Mouse (Mus musculus) heart, embryonic 11.5 days (tissue): ENCODE data around the gene Nit1. TPM values are rescaled to one million over a fixed set of nuclear protein-coding genes. Genes with fewer than 3 reads are reported as not detected.

Experiments used
- ATAC-seq: fragments of 200-750 bp; cut with Nextera tagmentation; replicated peaks from 2 replicates; pipeline ENCODE4 v1.8.0; 2017; ENCODE audit warnings: moderate library complexity; ENCODE audit not compliant: insufficient number of reproducible peaks, low FRiP score, low TSS enrichment
- H3K27ac ChIP-seq: fragments of 300-500 bp; sonication (generic); 2 replicates; pipeline ENCODE4 v1.5.1; 2014; ENCODE audit warnings: mild to moderate bottlenecking, low read depth, low read length
- H3K27me3 ChIP-seq: fragments of 300-500 bp; sonication (generic); 2 replicates; pipeline ENCODE4 v1.6.1; 2014; ENCODE audit warnings: mild to moderate bottlenecking, low read length, mixed read lengths; ENCODE audit not compliant: control insufficient read depth, insufficient read depth
- H3K36me3 ChIP-seq: fragments of 300-500 bp; sonication (generic); 2 replicates; pipeline ENCODE4 v1.6.1; 2014; ENCODE audit warnings: mild to moderate bottlenecking, low read length, moderate library complexity, mixed read lengths; ENCODE audit not compliant: control insufficient read depth, insufficient read depth
- H3K4me1 ChIP-seq: fragments of 300-500 bp; sonication (generic); 2 replicates; pipeline ENCODE4 v1.6.1; 2014; ENCODE audit warnings: low read length; ENCODE audit not compliant: control insufficient read depth, insufficient read depth
- H3K4me2 ChIP-seq: fragments of 300-500 bp; sonication (generic); 2 replicates; pipeline ENCODE4 v1.6.1; 2014; ENCODE audit warnings: mild to moderate bottlenecking, moderate library complexity
- H3K4me3 ChIP-seq: fragments of 300-500 bp; sonication (generic); 2 replicates; pipeline ENCODE4 v1.5.1; 2014; ENCODE audit warnings: low read depth, low read length
- H3K9ac ChIP-seq: fragments of 300-500 bp; sonication (generic); 2 replicates; pipeline ENCODE4 v1.6.1; 2014; ENCODE audit warnings: mild to moderate bottlenecking, low read depth, low read length, moderate library complexity
- H3K9me3 ChIP-seq: fragments of 300-500 bp; sonication (generic); replicated peaks from 2 replicates; pipeline ENCODE4 v1.6.1; 2016; ENCODE audit warnings: low read length; ENCODE audit not compliant: control insufficient read depth
- WGBS: fragments of 180-500 bp; shearing (Covaris S2); extraction: QIAGEN DNeasy Blood & Tissue Kit; methylation state at CpG from one replicate; pipeline ENCODE4 v1.1.7; 2014; ENCODE audit not compliant: insufficient replicate concordance; 5-methylcytosine and 5-hydroxymethylcytosine counted together
- polyA plus RNA-seq: library from polyadenylated mRNA; unstranded; fragments of >200 nt; fragmentation: Nextera tagmentation; extraction: Ambion mirVana; gene quantifications from 2 replicates; pipeline ENCODE4 v1.2.1, GENCODE M21; 2014

The Nit1 gene
- 24.8 and 30.9 TPM in 2 replicates for polyA plus RNA-seq

DNA sequence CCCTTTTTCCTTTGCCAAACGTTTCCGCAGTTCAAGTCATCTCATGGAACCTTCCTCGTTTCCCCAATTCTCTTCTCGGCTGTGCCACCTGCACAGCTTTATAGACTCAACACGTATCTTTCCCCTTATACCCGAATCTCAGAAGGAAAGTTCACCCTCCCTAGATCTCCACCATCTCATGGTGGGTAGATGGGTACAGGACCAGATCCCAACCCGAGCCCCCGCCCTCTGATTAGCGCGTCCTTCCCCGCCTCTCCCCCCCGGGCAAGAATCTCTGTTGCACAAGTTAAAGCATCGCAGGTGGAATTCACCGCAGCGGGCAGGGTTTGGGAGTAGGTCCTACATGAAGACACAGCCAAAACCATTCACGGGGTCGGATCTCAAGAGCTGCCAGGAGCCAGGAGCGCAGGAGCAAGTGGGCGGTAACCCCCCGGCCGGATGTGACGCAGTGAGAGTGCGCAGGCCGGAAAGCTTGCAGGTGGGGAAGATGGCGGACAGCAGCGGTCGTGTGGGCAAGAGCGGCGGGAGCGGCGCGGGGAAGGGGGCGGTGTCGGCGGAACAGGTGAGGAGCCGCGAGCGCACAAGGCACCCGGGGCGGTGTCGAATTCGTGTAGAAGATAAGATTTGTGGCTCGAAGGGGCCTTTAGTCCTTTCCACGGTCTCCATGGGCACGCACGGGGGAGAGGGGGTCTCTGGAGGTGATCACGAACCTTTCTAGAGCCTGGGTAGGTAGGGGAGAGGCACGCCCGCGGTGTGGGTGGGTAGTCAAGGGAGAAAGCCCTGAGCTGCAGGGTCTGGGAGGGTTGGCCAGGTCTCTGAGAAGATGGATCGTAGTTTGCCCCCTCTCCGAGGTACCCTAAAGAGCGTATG is at the start of gene Nit1, which contains the start of gene Pfdn2:
Nit1 (minus strand) TSS at position 422 of the 870 bp plus-strand sequence.
Pfdn2 (plus strand) TSS at position 446 of the 870 bp plus-strand sequence.
- no peaks in the 10 kb centered on the region for H3K4me1 ChIP-seq
- peak within 1 kb of the TSS; percentile 72 for H3K27ac ChIP-seq
- no peaks in the 10 kb centered on the region for H3K27me3 ChIP-seq
- peaks cover 11% of the 10 kb centered on the region; the same call in 1 of the 2 replicates for H3K36me3 ChIP-seq
- H3K4me2 ChIP-seq = peak within 1 kb of the TSS; percentile 93
- ATAC-seq = peak; percentile 85
- WGBS = under 1% methylated on average over 53 of the region's 53 CpGs
- peak within 1 kb of the TSS; percentile 96 for H3K4me3 ChIP-seq
- peak within 1 kb of the TSS; percentile 92 for H3K9ac ChIP-seq
- peaks cover 2% of the 10 kb centered on the region; the same call in 1 of the 2 replicates for H3K9me3 ChIP-seq

DNA sequence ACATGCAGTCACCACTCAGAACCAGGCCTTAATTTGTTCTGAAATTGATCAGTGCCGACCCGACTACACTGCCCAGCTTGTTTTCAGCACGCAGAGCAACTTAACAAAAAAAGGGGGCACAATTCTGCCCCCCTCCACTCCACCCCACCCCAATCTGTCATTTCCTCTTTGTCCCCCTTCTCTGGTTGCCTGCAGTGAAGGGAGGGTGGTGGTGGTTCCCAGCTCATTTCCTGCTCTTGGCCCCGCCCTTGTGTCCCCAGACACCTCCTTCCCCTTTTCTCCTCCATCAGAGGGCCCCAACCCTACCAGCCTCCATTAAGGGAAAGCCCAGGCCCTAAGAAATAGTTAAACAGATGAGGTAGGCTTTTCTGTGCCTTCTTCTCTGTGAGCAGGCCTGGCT is 44.7 kb upstream of the Nit1 start:
- Histone ChIP-seq H3K27ac (no peak overlapping the region), H3K4me3 (no peak overlapping the region), H3K4me1 (peaks cover 2% of the 10 kb centered on the region; the same call in 1 of the 2 replicates), H3K27me3 (no peaks in the 10 kb centered on the region), H3K9me3 (no peaks in the 10 kb centered on the region), H3K36me3 (no peaks in the 10 kb centered on the region), H3K9ac (no peak overlapping the region), H3K4me2 (no peak overlapping the region)
- WGBS = 72% methylated on average over 4 of the region's 4 CpGs
- ATAC-seq = no peak

DNA sequence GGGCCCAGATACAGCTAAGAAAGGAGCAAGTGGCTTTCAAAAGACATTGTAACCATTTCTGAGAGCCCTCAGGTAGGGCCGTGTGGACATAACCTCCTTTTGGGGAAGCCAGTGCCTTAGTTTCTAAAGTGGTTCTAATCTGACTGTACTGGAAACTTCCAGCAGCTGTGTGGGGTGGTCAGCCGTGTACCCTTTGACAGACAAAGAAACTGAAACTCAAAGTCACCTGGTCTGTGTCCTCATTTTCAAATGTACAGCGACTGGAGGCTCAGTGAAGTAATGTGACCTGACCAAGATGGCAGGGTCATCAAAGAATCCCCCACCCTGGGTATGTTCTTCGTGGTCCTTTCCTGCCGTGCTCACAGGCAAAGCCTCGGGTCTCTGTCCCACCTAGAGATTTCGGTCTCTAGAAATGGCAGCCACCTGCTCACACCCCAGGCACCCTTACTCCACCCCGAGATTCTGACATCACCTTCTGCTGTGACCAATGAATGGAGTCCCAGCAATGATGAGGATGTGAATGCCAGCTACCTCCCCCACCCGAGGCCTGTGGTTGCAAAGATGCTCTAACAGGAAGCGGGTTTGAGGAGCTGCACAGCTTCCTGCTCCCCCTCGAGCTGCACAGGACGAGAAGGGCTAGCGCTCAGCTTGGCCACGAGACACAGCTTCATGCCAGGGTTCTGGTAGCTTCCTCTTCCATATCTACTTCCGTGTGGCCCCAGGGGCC is 43.1 kb upstream of the Nit1 start, which contains the start of gene Arhgap30:
Arhgap30 (plus strand) TSS at position 579 of the 727 bp plus-strand sequence.
- no peak within 1 kb of the TSS for H3K9ac ChIP-seq
- H3K4me3 ChIP-seq = no peak within 1 kb of the TSS
- no peaks in the 10 kb centered on the region for H3K9me3 ChIP-seq
- no peak for ATAC-seq
- H3K4me2 ChIP-seq = no peak within 1 kb of the TSS; the same call in 1 of the 2 replicates
- H3K36me3 ChIP-seq = no peaks in the 10 kb centered on the region
- H3K27me3 ChIP-seq = no peaks in the 10 kb centered on the region
- WGBS = 71% methylated on average over 15 of the region's 15 CpGs
- H3K4me1 ChIP-seq = peaks cover 2% of the 10 kb centered on the region; the same call in 1 of the 2 replicates
- no peak within 1 kb of the TSS for H3K27ac ChIP-seq

DNA sequence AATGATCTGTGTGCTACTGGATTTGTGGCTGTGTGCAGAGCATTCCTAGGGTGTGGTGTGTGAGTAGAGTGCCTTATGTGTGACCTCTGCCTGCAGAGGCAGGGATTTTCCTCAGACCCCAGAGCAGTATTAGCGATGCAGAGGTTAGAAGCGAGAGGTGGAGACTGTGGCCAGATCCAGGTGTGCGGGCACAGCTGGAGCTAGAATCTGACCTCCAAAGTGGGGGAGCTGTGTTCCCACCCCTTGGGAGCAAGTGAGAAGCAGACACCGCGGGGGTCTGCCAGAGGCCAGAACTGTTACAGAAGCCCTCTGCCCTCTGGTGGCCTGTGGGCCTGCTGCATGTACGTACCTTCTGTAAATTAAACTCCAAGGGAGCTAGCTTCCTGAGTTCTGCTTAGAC is 41.7 kb upstream of the Nit1 start:
- Histone ChIP-seq H3K27ac (no peak overlapping the region), H3K27me3 (no peaks in the 10 kb centered on the region), H3K9ac (peak overlapping the region; percentile 58; the same call in 1 of the 2 replicates), H3K36me3 (no peaks in the 10 kb centered on the region), H3K4me2 (peak overlapping the region; percentile 53), H3K4me3 (no peak overlapping the region), H3K9me3 (no peaks in the 10 kb centered on the region), H3K4me1 (peaks cover 2% of the 10 kb centered on the region; the same call in 1 of the 2 replicates)
- no peak; the same call in 1 of the 2 replicates for ATAC-seq
- WGBS = 15% methylated on average over 6 of the region's 6 CpGs

DNA sequence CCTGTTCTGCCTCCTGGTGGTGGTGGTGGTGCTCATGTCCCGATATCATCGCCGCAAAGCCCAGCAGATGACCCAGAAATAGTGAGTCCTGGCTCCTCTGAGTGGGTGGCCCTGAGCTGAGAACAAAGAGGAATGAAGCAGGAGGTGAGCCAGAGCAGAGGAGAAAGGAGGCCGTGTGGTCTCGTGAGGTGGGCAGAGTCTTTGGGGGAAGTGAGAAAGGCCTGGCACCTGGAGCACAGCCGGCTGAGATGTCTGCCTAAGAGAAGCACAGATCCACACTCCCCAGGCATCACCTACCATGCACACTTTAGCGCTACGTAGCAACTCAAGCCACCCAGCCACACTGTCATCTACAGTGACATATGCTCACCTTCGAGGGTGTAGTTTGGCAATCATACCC is 39.7 kb upstream of the Nit1 start:
- Histone ChIP-seq H3K9me3 (no peaks in the 10 kb centered on the region), H3K4me2 (no peak overlapping the region), H3K36me3 (no peaks in the 10 kb centered on the region), H3K4me1 (peaks cover 2% of the 10 kb centered on the region; the same call in 1 of the 2 replicates), H3K4me3 (no peak overlapping the region), H3K9ac (no peak overlapping the region), H3K27me3 (peaks cover 9% of the 10 kb centered on the region), H3K27ac (no peak overlapping the region)
- ATAC-seq = no peak
- 55% methylated on average over 9 of the region's 9 CpGs for WGBS

DNA sequence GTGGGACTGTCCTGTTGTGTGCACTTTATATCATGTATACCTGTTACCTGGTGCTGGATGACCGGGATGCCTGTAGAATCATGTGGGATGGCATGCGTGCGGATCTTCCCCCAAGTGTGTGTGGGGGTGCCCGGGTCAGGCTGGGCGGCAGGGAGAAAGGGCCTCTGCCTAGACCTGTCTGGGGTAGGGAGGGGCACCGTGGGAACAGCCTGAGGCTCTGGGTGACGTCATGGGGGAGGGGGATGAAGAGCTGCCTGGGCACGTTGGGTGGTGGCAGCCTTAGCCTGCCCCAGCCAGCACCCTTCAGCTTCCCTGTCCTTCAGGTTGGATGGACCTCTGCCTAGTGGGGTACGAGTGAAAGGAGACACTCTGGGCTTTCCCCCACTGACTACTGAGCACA is 38.9 kb upstream of the Nit1 start:
- no peak for ATAC-seq
- H3K27ac ChIP-seq = no peak overlapping the region
- no peaks in the 10 kb centered on the region for H3K9me3 ChIP-seq
- WGBS = 58% methylated on average over 9 of the region's 9 CpGs
- H3K4me1 ChIP-seq = peaks cover 2% of the 10 kb centered on the region; the same call in 1 of the 2 replicates
- H3K36me3 ChIP-seq = no peaks in the 10 kb centered on the region
- H3K9ac ChIP-seq = no peak overlapping the region
- peaks cover 15% of the 10 kb centered on the region for H3K27me3 ChIP-seq
- H3K4me2 ChIP-seq = no peak overlapping the region
- no peak overlapping the region for H3K4me3 ChIP-seq

DNA sequence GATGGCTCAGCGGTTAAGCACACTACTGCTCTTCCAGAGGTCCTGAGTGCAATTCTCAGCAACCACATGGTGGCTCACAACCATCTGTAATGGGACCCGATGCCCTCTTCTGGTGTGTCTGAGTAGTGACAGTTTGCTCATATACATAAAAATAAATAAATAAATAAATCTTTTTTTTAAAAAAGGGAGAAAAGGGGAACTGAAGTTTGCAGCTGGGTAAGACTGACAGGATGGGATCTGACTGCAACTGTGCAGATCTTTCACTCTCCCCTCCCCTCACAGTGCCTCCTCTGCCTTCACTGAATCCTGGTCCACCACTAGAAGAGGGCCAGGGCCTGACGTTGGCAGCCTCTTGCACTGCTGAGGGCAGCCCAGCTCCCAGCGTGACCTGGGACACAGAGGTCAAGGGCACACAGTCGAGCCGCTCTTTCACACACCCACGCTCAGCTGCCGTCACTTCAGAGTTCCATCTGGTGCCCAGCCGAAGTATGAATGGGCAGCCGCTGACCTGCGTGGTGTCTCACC is 36.7 kb upstream of the Nit1 start:
- H3K27me3 ChIP-seq = peaks cover 15% of the 10 kb centered on the region

DNA sequence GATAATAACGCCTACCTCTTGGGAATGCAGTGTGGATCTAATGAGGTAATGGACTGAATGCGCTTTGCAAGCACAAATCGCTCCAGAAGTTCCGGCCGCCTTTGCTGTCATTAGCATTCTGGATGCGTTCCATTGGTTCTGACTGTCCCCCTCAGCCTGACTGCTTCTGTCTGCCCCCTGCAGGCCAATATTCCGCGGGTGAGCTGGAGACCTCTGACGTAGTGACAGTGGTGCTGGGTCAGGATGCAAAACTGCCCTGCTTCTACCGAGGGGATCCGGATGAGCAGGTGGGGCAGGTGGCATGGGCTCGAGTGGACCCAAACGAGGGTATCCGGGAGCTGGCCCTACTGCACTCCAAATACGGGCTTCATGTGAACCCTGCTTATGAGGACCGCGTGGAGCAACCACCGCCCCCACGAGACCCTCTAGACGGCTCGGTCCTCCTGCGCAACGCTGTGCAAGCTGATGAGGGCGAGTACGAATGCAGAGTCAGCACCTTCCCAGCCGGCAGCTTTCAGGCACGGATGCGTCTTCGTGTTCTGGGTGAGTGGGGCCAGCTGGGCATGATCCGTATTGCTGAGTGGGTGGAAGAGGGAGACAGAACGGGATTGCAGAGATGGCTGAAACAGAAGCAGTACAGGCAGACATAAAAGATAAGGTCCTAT is 34.6 kb upstream of the Nit1 start:
- WGBS = 5% methylated on average over 31 of the region's 31 CpGs
- Histone ChIP-seq H3K27ac (no peak overlapping the region), H3K4me2 (peak overlapping the region; percentile 64), H3K9ac (no peak overlapping the region), H3K4me3 (peak overlapping the region; percentile 29; the same call in 1 of the 2 replicates), H3K9me3 (no peaks in the 10 kb centered on the region), H3K27me3 (peaks cover 15% of the 10 kb centered on the region), H3K4me1 (no peaks in the 10 kb centered on the region), H3K36me3 (no peaks in the 10 kb centered on the region)
- no peak; the same call in 1 of the 2 replicates for ATAC-seq

More for the DNA sequence above, 36.7 kb upstream of the Nit1 start:
- Histone ChIP-seq H3K4me1 (no peaks in the 10 kb centered on the region), H3K4me3 (no peak overlapping the region), H3K27ac (no peak overlapping the region), H3K4me2 (no peak overlapping the region), H3K9me3 (no peaks in the 10 kb centered on the region), H3K9ac (no peak overlapping the region), H3K36me3 (no peaks in the 10 kb centered on the region)
- 77% methylated on average over 11 of the region's 11 CpGs for WGBS
- ATAC-seq = no peak
